Mouse (Mus musculus) E14TG2a.4 (cell line): ENCODE results near the gene Timp4.

ENCODE experiments used
- CTCF ChIP-seq: conservative IDR thresholded peaks from 2 replicates; pipeline ENCODE4 v1.5.1; 2014; ENCODE audit warnings: low read length
- NANOG ChIP-seq: IDR thresholded peaks from 2 replicates; pipeline ENCODE4 v1.6.1; 2014; ENCODE audit warnings: borderline replicate concordance, low read length, mixed read lengths
- POU5F1 ChIP-seq: IDR thresholded peaks from 2 replicates; pipeline ENCODE4 v1.6.1; 2014; ENCODE audit warnings: low read length, borderline replicate concordance

- TF ChIP-seq CTCF (no peak), NANOG (no peak), POU5F1 (no peak)
These were observed 38.9 kb downstream of the Timp4 start for GRCm38 (mm10) chr6:115213129-115213528.
